Mouse (Mus musculus): ENCODE results near the gene Wdr20. TPM values are rescaled to one million over a fixed set of nuclear protein-coding genes. Genes with fewer than 3 reads are reported as not detected.
A peak's percentile ranks its signal among the peaks of the same experiment; 100 is the strongest.

Gene Wdr20
- polyA plus RNA-seq, 1 experiment from 2014 or later = 33.5 TPM

GRCm38 (mm10) chr12:110837850-110838249 lies 100.1 kb downstream of the Wdr20 start:
- Histone ChIP-seq H3K9ac (no peak overlapping the region), H3K4me1 (peaks cover 31% of the 10 kb centered on the region), H3K27ac (peak overlapping the region; percentile 86), H3K4me2 (no peak overlapping the region), H3K9me3 (no peaks in the 10 kb centered on the region), H3K4me3 (replicated peaks) (no peak overlapping the region), H3K27me3 (no peaks in the 10 kb centered on the region; the same call in 1 of the 2 replicates), H3K36me3 (replicated peaks) (no peaks in the 10 kb centered on the region)
- ATAC-seq (ENCODE audit: low FRiP score) = no peak
- 74% methylated on average over 8 of the region's 8 CpGs for WGBS

- peaks cover 25% of the 10 kb centered on the region for H3K27me3 ChIP-seq
- H3K4me1 ChIP-seq = peaks cover 48% of the 10 kb centered on the region
- no peaks in the 10 kb centered on the region for H3K9me3 ChIP-seq
Measured at GRCm38 (mm10) chr12:110840348-110841198, 102.8 kb downstream of the Wdr20 start, which contains the start of gene Mok. Gene Mok (minus strand): TSS chr12:110840939.

DNA sequence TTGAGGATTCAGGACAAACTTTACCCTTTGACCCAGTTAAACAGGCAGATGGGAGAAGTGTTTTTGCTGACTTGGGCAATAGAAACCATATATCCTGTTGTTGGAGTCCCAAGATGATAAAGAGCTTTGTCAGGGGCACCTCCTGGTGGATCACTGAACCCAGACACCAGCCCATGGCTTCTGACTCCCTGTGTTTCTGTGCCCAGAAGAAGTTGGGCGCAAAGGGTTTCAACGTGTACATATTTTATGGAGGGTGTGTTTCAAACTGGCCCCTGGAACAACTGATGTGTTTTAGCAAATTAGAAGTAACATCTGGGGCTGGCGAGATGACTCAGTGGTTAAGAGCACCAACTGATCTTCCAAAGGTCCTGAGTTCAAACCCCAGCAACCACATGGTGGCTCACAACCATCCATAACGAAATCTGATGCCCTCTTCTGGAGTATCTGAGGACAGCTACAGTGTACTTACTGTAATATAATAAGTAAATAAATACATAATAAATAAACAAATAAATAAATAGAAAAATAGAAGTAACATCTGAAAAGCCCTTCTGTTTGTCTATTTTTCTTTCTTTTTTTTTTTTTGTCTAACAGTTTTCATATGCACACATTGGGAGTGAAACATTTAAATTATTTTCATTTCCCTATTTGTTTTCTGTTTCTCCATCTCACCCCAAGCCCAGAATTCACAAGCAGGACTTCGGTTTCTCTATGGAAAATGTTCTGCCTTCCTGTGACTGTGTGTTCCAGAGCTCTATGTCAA lies 104.2 kb downstream of the Wdr20 start:
- H3K36me3 ChIP-seq (replicated peaks) = no peaks in the 10 kb centered on the region
- ATAC-seq (ENCODE audit: low FRiP score) = no peak
- H3K4me3 ChIP-seq (replicated peaks) = no peak overlapping the region
- peaks cover 47% of the 10 kb centered on the region for H3K4me1 ChIP-seq
- 71% methylated on average over 5 of the region's 5 CpGs for WGBS
- no peaks in the 10 kb centered on the region for H3K9me3 ChIP-seq
- no peak overlapping the region for H3K9ac ChIP-seq
- H3K27ac ChIP-seq = no peak overlapping the region
- peaks cover 38% of the 10 kb centered on the region for H3K27me3 ChIP-seq
- H3K4me2 ChIP-seq = no peak overlapping the region

More at GRCm38 (mm10) chr12:110840348-110841198, 102.8 kb downstream of the Wdr20 start, which contains the start of gene Mok:
- under 1% methylated on average over 71 of the region's 71 CpGs for WGBS
- H3K4me3 ChIP-seq (replicated peaks) = peak within 1 kb of the TSS; percentile 69
- no peaks in the 10 kb centered on the region for H3K36me3 ChIP-seq (replicated peaks)
- H3K27ac ChIP-seq = no peak within 1 kb of the TSS; the same call in 1 of the 2 replicates
- ATAC-seq (ENCODE audit: low FRiP score) = peak; percentile 82
- peak within 1 kb of the TSS; percentile 59 for H3K9ac ChIP-seq
- H3K4me2 ChIP-seq = peak within 1 kb of the TSS; percentile 62

DNA sequence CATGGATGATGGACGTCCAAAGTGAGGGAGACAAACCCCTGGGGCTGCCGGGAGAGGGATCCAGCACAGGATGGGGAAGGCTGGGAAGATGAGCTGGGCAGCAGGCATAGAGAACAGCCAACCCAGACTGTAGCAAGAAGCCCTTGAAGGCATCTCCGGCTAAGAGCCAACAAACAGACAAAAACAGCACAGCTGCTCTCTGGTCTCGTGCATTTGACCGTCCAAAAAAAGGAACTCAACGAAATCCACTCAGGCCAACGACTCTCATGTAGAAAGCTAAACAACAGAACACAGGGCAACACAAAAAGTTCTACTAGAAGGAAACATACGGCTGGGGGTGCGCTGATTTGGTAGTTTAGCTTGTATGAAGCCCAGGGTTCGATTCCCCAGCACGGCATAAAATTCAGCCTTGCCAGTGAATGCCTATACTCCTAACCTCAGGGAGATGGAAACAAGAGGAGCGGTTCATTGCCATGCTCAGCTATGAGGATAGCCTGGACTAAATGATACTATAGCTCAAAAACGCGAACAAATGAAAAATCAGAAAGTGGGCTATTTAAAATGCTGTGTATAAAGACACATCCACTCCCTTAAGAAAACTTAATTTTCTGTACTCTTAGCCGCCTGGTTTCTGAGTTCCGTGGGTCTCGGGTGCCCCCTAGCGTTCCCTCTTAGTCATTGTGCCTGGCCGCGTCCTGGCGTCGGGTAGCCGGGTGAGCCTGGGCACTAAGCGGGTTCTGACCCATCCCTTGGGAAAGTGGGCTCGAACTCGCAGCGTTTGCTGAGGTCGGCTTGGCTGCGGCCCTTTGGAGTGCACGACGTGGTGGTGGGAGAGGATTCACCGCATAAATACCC lies 105.7 kb downstream of the Wdr20 start:
- H3K27me3 ChIP-seq = peaks cover 45% of the 10 kb centered on the region
- peaks cover 37% of the 10 kb centered on the region for H3K4me1 ChIP-seq
- no peak; the same call in 1 of the 2 replicates for ATAC-seq (ENCODE audit: low FRiP score)
- 20% methylated on average over 32 of the region's 32 CpGs for WGBS
- H3K4me2 ChIP-seq = peak overlapping the region; percentile 61
- no peak overlapping the region for H3K27ac ChIP-seq
- H3K36me3 ChIP-seq (replicated peaks) = no peaks in the 10 kb centered on the region
- H3K9ac ChIP-seq = peak overlapping the region; percentile 49; the same call in 1 of the 2 replicates
- H3K9me3 ChIP-seq = no peaks in the 10 kb centered on the region
- peak overlapping the region; percentile 45 for H3K4me3 ChIP-seq (replicated peaks)

DNA sequence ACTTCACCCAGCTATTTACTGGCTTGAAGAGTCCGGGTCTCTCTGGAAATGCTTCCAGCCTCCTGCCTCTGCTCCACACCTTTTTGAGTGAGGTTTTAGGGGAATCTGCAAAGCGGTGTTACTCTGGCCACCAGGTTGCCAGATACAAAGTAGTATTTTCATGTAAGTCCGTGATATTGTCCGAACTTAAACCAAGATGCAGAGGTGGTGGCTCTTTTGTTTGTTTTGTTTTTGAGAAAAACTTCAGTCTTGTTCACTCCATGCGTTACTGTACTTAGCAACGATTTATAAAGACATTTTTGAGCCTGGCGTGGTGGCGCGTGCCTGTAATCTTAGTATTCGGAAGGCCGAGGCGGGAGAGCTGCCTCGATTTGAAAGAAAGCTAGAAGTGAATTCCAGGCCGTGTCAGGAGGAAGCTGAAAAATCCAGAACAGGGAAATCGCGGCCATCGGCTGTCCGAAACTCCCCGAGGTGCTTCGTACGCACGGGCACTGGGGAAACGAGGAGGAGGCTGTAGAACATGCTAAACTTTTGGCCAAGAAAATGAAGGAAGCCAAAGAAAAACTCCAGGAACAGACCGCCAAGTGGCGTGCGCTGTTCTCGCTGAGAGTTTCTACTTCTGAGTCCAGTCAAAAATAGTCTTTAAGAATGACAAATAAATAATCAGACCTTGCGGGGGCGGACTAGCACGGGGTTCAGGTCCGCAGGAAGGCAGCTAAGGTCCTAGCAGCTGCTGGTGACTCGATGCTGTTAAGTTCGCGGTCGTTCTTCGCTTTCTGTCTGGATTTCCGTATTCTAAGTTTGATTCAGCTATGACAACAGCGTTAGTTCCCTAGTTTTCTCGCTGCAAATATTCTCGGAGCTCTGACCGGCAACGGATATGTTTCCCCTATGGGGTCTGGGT lies 106.7 kb downstream of the Wdr20 start:
- ATAC-seq (ENCODE audit: low FRiP score) = no peak
- H3K9ac ChIP-seq = peak overlapping the region; percentile 49
- peak overlapping the region; percentile 61 for H3K4me2 ChIP-seq
- no peak overlapping the region for H3K27ac ChIP-seq
- WGBS = 1% methylated on average over 42 of the region's 42 CpGs
- no peaks in the 10 kb centered on the region for H3K9me3 ChIP-seq
- H3K4me3 ChIP-seq (replicated peaks) = peak overlapping the region; percentile 45
- no peaks in the 10 kb centered on the region for H3K36me3 ChIP-seq (replicated peaks)
- peaks cover 51% of the 10 kb centered on the region for H3K27me3 ChIP-seq
- peaks cover 34% of the 10 kb centered on the region for H3K4me1 ChIP-seq

DNA sequence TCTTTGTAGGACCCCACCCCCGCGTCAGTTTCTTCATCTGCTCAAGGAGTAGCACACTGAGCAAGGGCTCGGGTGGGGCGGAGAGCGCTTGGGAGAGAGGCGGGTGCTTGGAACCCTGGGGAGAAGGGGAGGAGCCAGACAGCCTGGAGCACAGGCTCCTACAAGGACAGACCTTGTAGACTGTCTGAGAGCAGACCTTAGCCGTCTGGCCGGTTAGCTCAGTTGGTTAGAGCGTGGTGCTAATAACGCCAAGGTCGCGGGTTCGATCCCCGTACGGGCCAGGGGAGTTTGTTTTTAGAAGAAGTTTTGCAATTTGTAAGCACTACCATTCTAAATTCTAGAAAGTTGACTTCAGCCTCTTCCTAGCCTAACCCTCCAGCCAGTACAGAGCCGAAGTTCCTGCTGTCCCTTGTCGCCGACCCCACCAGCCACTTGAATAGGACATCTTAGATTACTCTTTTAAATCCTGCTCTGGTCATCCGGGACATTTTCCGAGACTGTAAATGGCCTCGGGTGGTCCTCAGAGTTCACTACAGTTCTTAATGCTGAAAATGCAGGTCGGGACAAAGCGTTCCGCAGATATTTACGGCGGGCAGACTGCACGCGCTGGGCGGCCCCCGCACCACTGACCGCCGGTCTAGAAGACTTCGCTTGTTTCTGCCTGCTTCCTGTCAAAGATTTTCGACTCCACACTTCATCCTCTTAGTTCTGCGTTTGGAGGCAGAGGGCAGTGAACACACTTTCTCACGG lies 107.6 kb downstream of the Wdr20 start:
- Histone ChIP-seq H3K9me3 (no peaks in the 10 kb centered on the region), H3K4me2 (peak overlapping the region; percentile 61), H3K9ac (peak overlapping the region; percentile 47), H3K27me3 (peaks cover 51% of the 10 kb centered on the region), H3K4me1 (peaks cover 30% of the 10 kb centered on the region), H3K36me3 (replicated peaks) (no peaks in the 10 kb centered on the region), H3K4me3 (replicated peaks) (peak overlapping the region; percentile 45), H3K27ac (peak overlapping the region; percentile 19; the same call in 1 of the 2 replicates)
- under 1% methylated on average over 36 of the region's 36 CpGs for WGBS
- peak; percentile 81 for ATAC-seq (ENCODE audit: low FRiP score)

GRCm38 (mm10) chr12:110846191-110846765 lies 108.5 kb downstream of the Wdr20 start:
- Histone ChIP-seq H3K4me3 (replicated peaks) (peak overlapping the region; percentile 45), H3K9me3 (no peaks in the 10 kb centered on the region), H3K9ac (0 out of 2 replicates have a peak overlapping the region, but pooled peaks have one; percentile 47), H3K36me3 (replicated peaks) (no peaks in the 10 kb centered on the region), H3K4me2 (peak overlapping the region; percentile 61), H3K27me3 (peaks cover 51% of the 10 kb centered on the region), H3K27ac (0 out of 2 replicates have a peak overlapping the region, but pooled peaks have one; percentile 21), H3K4me1 (peaks cover 40% of the 10 kb centered on the region)
- 70% methylated on average over 6 of the region's 6 CpGs for WGBS
- ATAC-seq (ENCODE audit: low FRiP score) = no peak

GRCm38 (mm10) chr12:110850010-110850928 lies 112.5 kb downstream of the Wdr20 start, which contains the start of gene Zfp839:
Gene Zfp839 (plus strand): TSS chr12:110850253.
- ATAC-seq (ENCODE audit: low FRiP score) = peak; percentile 81
- peaks cover 29% of the 10 kb centered on the region for H3K4me1 ChIP-seq
- peak within 1 kb of the TSS; percentile 70 for H3K4me2 ChIP-seq
- peaks cover 29% of the 10 kb centered on the region for H3K27me3 ChIP-seq
- under 1% methylated on average over 75 of the region's 89 CpGs for WGBS
- peak within 1 kb of the TSS; percentile 67; the same call in 1 of the 2 replicates for H3K27ac ChIP-seq
- H3K4me3 ChIP-seq (replicated peaks) = peak within 1 kb of the TSS; percentile 96
- H3K9ac ChIP-seq = peak within 1 kb of the TSS; percentile 90
- peaks cover 3% of the 10 kb centered on the region; the same call in 1 of the 2 replicates for H3K36me3 ChIP-seq (replicated peaks)
- H3K9me3 ChIP-seq = no peaks in the 10 kb centered on the region

DNA sequence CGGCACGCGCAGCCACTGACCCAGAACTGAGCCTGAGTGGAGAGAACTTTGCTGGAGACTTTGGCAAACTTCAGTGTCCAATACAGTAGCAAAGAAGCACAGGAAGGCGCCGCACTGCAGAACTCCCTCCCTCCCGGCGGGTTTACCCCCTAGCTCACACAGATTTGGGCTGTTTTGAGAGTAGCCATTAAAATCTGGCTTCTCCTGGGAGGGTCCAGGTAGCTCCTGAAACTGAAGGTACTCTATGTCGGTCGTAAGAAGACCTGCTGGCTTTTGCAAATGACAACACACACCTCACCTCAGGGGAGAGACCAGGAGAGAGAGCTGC lies 113.1 kb downstream of the Wdr20 start:
- Histone ChIP-seq H3K36me3 (replicated peaks) (peaks cover 10% of the 10 kb centered on the region), H3K9ac (peak overlapping the region; percentile 90), H3K27me3 (peaks cover 23% of the 10 kb centered on the region), H3K4me2 (peak overlapping the region; percentile 70), H3K4me1 (peaks cover 23% of the 10 kb centered on the region), H3K27ac (no peak overlapping the region), H3K9me3 (no peaks in the 10 kb centered on the region), H3K4me3 (replicated peaks) (peak overlapping the region; percentile 96)
- 17% methylated on average over 9 of the region's 9 CpGs for WGBS
- ATAC-seq (ENCODE audit: low FRiP score) = no peak

Measured in forebrain, embryonic 12.5 days (tissue).